Mouse (Mus musculus): Measurements from ENCODE around the gene Thoc2. TPM values are rescaled to one million over a fixed set of nuclear protein-coding genes. Genes with fewer than 3 reads are reported as not detected.
"Not testable (repeated sequence)": the region's sequence is repeated elsewhere in the genome, so short reads cannot be mapped to it uniquely, and the experiment has no call there.

Thoc2 gene
- polyA plus RNA-seq (2012; rRNA removed) (53.7 and 60.0 TPM in 2 replicates), polyA plus RNA-seq (2014; fragmentation: Nextera tagmentation; extraction: Ambion mirVana) (84.4 and 96.4 TPM in 2 replicates)

- DNase-seq (ENCODE audit: low spot score) (no peak), ATAC-seq (ENCODE audit: low FRiP score, low read depth) (no peak)
- Histone ChIP-seq H3K27ac (replicated peaks; ENCODE audit: low read depth, low read length) (no peak within 1 kb of the TSS), H3K9me3 (ENCODE audit: control insufficient read depth, low read length) (no peaks in the 10 kb centered on the region), H3K36me3 (ENCODE audit: control insufficient read depth, insufficient read depth, low read length) (no peaks in the 10 kb centered on the region), H3K4me3 (replicated peaks; ENCODE audit: low read length) (no peak within 1 kb of the TSS), H3K4me1 (ENCODE audit: control insufficient read depth, insufficient read depth, low read length) (no peaks in the 10 kb centered on the region), H3K4me2 (replicated peaks; ENCODE audit: low read depth, low read length, severe bottlenecking) (no peak within 1 kb of the TSS), H3K27me3 (ENCODE audit: control insufficient read depth, insufficient read depth, low read length) (no peaks in the 10 kb centered on the region), H3K9ac (ENCODE audit: low read depth, low read length, severe bottlenecking) (no peak within 1 kb of the TSS)
- TF ChIP-seq POLR2A (IDR thresholded peaks at IDR 0.05; ENCODE audit: borderline replicate concordance, extremely low read depth, insufficient read depth, insufficient read length): no peak
- WGBS: 94% methylated on average over 1 of the region's 1 CpGs
Measured at GRCm38 (mm10) chrX:41920574-41920973, at the start of gene Thoc2. Gene Thoc2, minus strand, starts transcription at chrX:41920674.

GRCm38 (mm10) chrX:41970096-41970495, 49.6 kb upstream of the Thoc2 start:
- no peak overlapping the region for H3K4me3 ChIP-seq (replicated peaks; ENCODE audit: low read length)
- H3K9ac ChIP-seq (ENCODE audit: low read depth, low read length, severe bottlenecking): no peak overlapping the region
- 91% methylated on average over 2 of the region's 2 CpGs for WGBS
- TF ChIP-seq POLR2A (IDR thresholded peaks at IDR 0.05; ENCODE audit: borderline replicate concordance, extremely low read depth, insufficient read depth, insufficient read length): no peak
- no peak for ATAC-seq (ENCODE audit: low FRiP score, low read depth)
- no peaks in the 10 kb centered on the region for H3K27me3 ChIP-seq (ENCODE audit: control insufficient read depth, insufficient read depth, low read length)
- no peak overlapping the region for H3K27ac ChIP-seq (replicated peaks; ENCODE audit: low read depth, low read length)
- no peak for DNase-seq (ENCODE audit: low spot score)
- no peaks in the 10 kb centered on the region for H3K36me3 ChIP-seq (ENCODE audit: control insufficient read depth, insufficient read depth, low read length)
- no peaks in the 10 kb centered on the region for H3K4me1 ChIP-seq (ENCODE audit: control insufficient read depth, insufficient read depth, low read length)
- no peaks in the 10 kb centered on the region for H3K9me3 ChIP-seq (ENCODE audit: control insufficient read depth, low read length)
- H3K4me2 ChIP-seq (replicated peaks; ENCODE audit: low read depth, low read length, severe bottlenecking): no peak overlapping the region

GRCm38 (mm10) chrX:41969341-41969740, 48.9 kb upstream of the Thoc2 start:
- WGBS: 83% methylated on average over 4 of the region's 4 CpGs
- Histone ChIP-seq H3K9ac (ENCODE audit: low read depth, low read length, severe bottlenecking) (no peak overlapping the region), H3K4me2 (replicated peaks; ENCODE audit: low read depth, low read length, severe bottlenecking) (no peak overlapping the region), H3K9me3 (ENCODE audit: control insufficient read depth, low read length) (no peaks in the 10 kb centered on the region), H3K36me3 (ENCODE audit: control insufficient read depth, insufficient read depth, low read length) (no peaks in the 10 kb centered on the region), H3K27me3 (ENCODE audit: control insufficient read depth, insufficient read depth, low read length) (no peaks in the 10 kb centered on the region), H3K4me1 (ENCODE audit: control insufficient read depth, insufficient read depth, low read length) (no peaks in the 10 kb centered on the region), H3K27ac (replicated peaks; ENCODE audit: low read depth, low read length) (no peak overlapping the region), H3K4me3 (replicated peaks; ENCODE audit: low read length) (no peak overlapping the region)
- no peak for DNase-seq (ENCODE audit: low spot score)
- no peak for TF ChIP-seq POLR2A (IDR thresholded peaks at IDR 0.05; ENCODE audit: borderline replicate concordance, extremely low read depth, insufficient read depth, insufficient read length)
- no peak for ATAC-seq (ENCODE audit: low FRiP score, low read depth)

GRCm38 (mm10) chrX:41957161-41957560, 36.7 kb upstream of the Thoc2 start:
- ATAC-seq (ENCODE audit: low FRiP score, low read depth) (no peak), DNase-seq (ENCODE audit: low spot score) (no peak)
- Histone ChIP-seq H3K4me2 (replicated peaks; ENCODE audit: low read depth, low read length, severe bottlenecking) (no peak overlapping the region), H3K9me3 (ENCODE audit: control insufficient read depth, low read length) (no peaks in the 10 kb centered on the region), H3K27me3 (ENCODE audit: control insufficient read depth, insufficient read depth, low read length) (no peaks in the 10 kb centered on the region), H3K36me3 (ENCODE audit: control insufficient read depth, insufficient read depth, low read length) (no peaks in the 10 kb centered on the region), H3K9ac (ENCODE audit: low read depth, low read length, severe bottlenecking) (no peak overlapping the region), H3K4me3 (replicated peaks; ENCODE audit: low read length) (no peak overlapping the region), H3K27ac (replicated peaks; ENCODE audit: low read depth, low read length) (no peak overlapping the region), H3K4me1 (ENCODE audit: control insufficient read depth, insufficient read depth, low read length) (no peaks in the 10 kb centered on the region)
- TF ChIP-seq POLR2A (IDR thresholded peaks at IDR 0.05; ENCODE audit: borderline replicate concordance, extremely low read depth, insufficient read depth, insufficient read length): no peak
- 63% methylated on average over 4 of the region's 4 CpGs for WGBS

- 80% methylated on average over 5 of the region's 5 CpGs for WGBS
- H3K9ac ChIP-seq (ENCODE audit: low read depth, low read length, severe bottlenecking): no peak overlapping the region
- no peaks in the 10 kb centered on the region for H3K9me3 ChIP-seq (ENCODE audit: control insufficient read depth, low read length)
- DNase-seq (ENCODE audit: low spot score): no peak
- H3K27ac ChIP-seq (replicated peaks; ENCODE audit: low read depth, low read length): no peak overlapping the region
- no peak for TF ChIP-seq POLR2A (IDR thresholded peaks at IDR 0.05; ENCODE audit: borderline replicate concordance, extremely low read depth, insufficient read depth, insufficient read length)
- H3K4me1 ChIP-seq (ENCODE audit: control insufficient read depth, insufficient read depth, low read length): no peaks in the 10 kb centered on the region
- H3K4me3 ChIP-seq (replicated peaks; ENCODE audit: low read length): no peak overlapping the region
- H3K27me3 ChIP-seq (ENCODE audit: control insufficient read depth, insufficient read depth, low read length): no peaks in the 10 kb centered on the region
- no peaks in the 10 kb centered on the region for H3K36me3 ChIP-seq (ENCODE audit: control insufficient read depth, insufficient read depth, low read length)
- H3K4me2 ChIP-seq (replicated peaks; ENCODE audit: low read depth, low read length, severe bottlenecking): no peak overlapping the region
- ATAC-seq (ENCODE audit: low FRiP score, low read depth): no peak
Measured at GRCm38 (mm10) chrX:41941840-41942239, 21.4 kb upstream of the Thoc2 start.

GRCm38 (mm10) chrX:41931821-41932220, 11.3 kb upstream of the Thoc2 start:
- H3K9ac ChIP-seq (ENCODE audit: low read depth, low read length, severe bottlenecking); H3K4me2 ChIP-seq (replicated peaks; ENCODE audit: low read depth, low read length, severe bottlenecking); DNase-seq (ENCODE audit: low spot score); ATAC-seq (ENCODE audit: low FRiP score, low read depth); H3K9me3 ChIP-seq (ENCODE audit: control insufficient read depth, low read length); H3K27me3 ChIP-seq (ENCODE audit: control insufficient read depth, insufficient read depth, low read length); H3K27ac ChIP-seq (replicated peaks; ENCODE audit: low read depth, low read length); H3K4me3 ChIP-seq (replicated peaks; ENCODE audit: low read length); H3K4me1 ChIP-seq (ENCODE audit: control insufficient read depth, insufficient read depth, low read length); H3K36me3 ChIP-seq (ENCODE audit: control insufficient read depth, insufficient read depth, low read length): not testable (repeated sequence)
- WGBS: 36% methylated on average over 6 of the region's 6 CpGs
